Mouse (Mus musculus) small intestine, adult 2 months (tissue): Measurements from ENCODE around the gene Anks6.

Source experiments
- CTCF ChIP-seq: fragments of 200-500 bp; IDR thresholded peaks from 2 replicates; pipeline ENCODE4 v1.5.1; 2012; ENCODE audit warnings: low read depth, mild to moderate bottlenecking, control low read depth, inconsistent platforms, low read length, moderate library complexity, mixed read lengths; ENCODE audit not compliant: insufficient replicate concordance, insufficient read length; ENCODE audit errors: extremely low read depth
- POLR2A ChIP-seq: fragments of 200-500 bp; IDR thresholded peaks from 2 replicates; pipeline ENCODE4 v1.6.1; 2012; ENCODE audit warnings: low read depth, mild to moderate bottlenecking, control low read depth, inconsistent platforms, low read length, moderate library complexity

GRCm38 (mm10) chr4:47079997-47080646, 22.9 kb upstream of the Anks6 start:
- TF ChIP-seq CTCF: no peak
- TF ChIP-seq POLR2A: no peak
